Mouse (Mus musculus): ENCODE data around the gene Cd38. TPM values are rescaled to one million over a fixed set of nuclear protein-coding genes. Genes with fewer than 3 reads are reported as not detected.

Cd38 gene
- polyA plus RNA-seq, 1 experiment = 37.3 TPM

GRCm38 (mm10) chr5:43842576-43843155, 25.7 kb upstream of the Cd38 start:
- Histone ChIP-seq H3K4me1 (ENCODE audit: control insufficient read depth, insufficient read depth, insufficient read length) (peaks cover 16% of the 10 kb centered on the region), H3K36me3 (ENCODE audit: control insufficient read depth, insufficient read depth, low read length) (no peaks in the 10 kb centered on the region), H3K27me3 (ENCODE audit: control insufficient read depth, insufficient read depth, low read length) (no peaks in the 10 kb centered on the region), H3K27ac (ENCODE audit: insufficient read depth, low read length) (peak overlapping the region; percentile 55; the same call in 1 of the 2 replicates), H3K4me3 (ENCODE audit: extremely low read depth, insufficient read depth, insufficient read length) (no peak overlapping the region)
- DNase-seq (ENCODE audit: low read depth in 1 of 2, low spot score in 2 of 2) = no peak
- 57% methylated on average over 3 of the region's 3 CpGs for WGBS
- peak; percentile 9; the same call in 1 of the 2 replicates for TF ChIP-seq POLR2A (IDR thresholded peaks at IDR 0.05; ENCODE audit: low read depth, low read length)
- TF ChIP-seq CTCF (IDR thresholded peaks at IDR 0.05; ENCODE audit: extremely low read depth, insufficient read depth, insufficient read length, insufficient replicate concordance) = no peak

GRCm38 (mm10) chr5:43845083-43845482, 23.3 kb upstream of the Cd38 start:
- DNase-seq (ENCODE audit: low read depth in 1 of 2, low spot score in 2 of 2) = no peak

GRCm38 (mm10) chr5:43845646-43846045, 22.7 kb upstream of the Cd38 start:
- WGBS = 44% methylated on average over 1 of the region's 1 CpGs
- Histone ChIP-seq H3K4me1 (ENCODE audit: control insufficient read depth, insufficient read depth, insufficient read length) (peaks cover 22% of the 10 kb centered on the region), H3K36me3 (ENCODE audit: control insufficient read depth, insufficient read depth, low read length) (no peaks in the 10 kb centered on the region), H3K4me3 (ENCODE audit: extremely low read depth, insufficient read depth, insufficient read length) (no peak overlapping the region), H3K27ac (ENCODE audit: insufficient read depth, low read length) (peak overlapping the region; percentile 77), H3K27me3 (ENCODE audit: control insufficient read depth, insufficient read depth, low read length) (no peaks in the 10 kb centered on the region)
- DNase-seq (ENCODE audit: low read depth in 1 of 2, low spot score in 2 of 2) = peak in 1 of 2 experiments; percentile 58
- TF ChIP-seq POLR2A (IDR thresholded peaks at IDR 0.05; ENCODE audit: low read depth, low read length) (no peak), CTCF (IDR thresholded peaks at IDR 0.05; ENCODE audit: extremely low read depth, insufficient read depth, insufficient read length, insufficient replicate concordance) (no peak)

More at GRCm38 (mm10) chr5:43845083-43845482, 23.3 kb upstream of the Cd38 start:
- no peaks in the 10 kb centered on the region for H3K36me3 ChIP-seq (ENCODE audit: control insufficient read depth, insufficient read depth, low read length)
- H3K4me3 ChIP-seq (ENCODE audit: extremely low read depth, insufficient read depth, insufficient read length) = no peak overlapping the region
- H3K4me1 ChIP-seq (ENCODE audit: control insufficient read depth, insufficient read depth, insufficient read length) = peaks cover 22% of the 10 kb centered on the region
- no peak for TF ChIP-seq POLR2A (IDR thresholded peaks at IDR 0.05; ENCODE audit: low read depth, low read length)
- TF ChIP-seq CTCF (IDR thresholded peaks at IDR 0.05; ENCODE audit: extremely low read depth, insufficient read depth, insufficient read length, insufficient replicate concordance) = no peak
- no peaks in the 10 kb centered on the region for H3K27me3 ChIP-seq (ENCODE audit: control insufficient read depth, insufficient read depth, low read length)
- WGBS = 82% methylated on average over 5 of the region's 5 CpGs
- peak overlapping the region; percentile 19; the same call in 1 of the 2 replicates for H3K27ac ChIP-seq (ENCODE audit: insufficient read depth, low read length)

- Histone ChIP-seq H3K36me3 (ENCODE audit: control insufficient read depth, insufficient read depth, low read length) (no peaks in the 10 kb centered on the region), H3K4me3 (ENCODE audit: extremely low read depth, insufficient read depth, insufficient read length) (no peak overlapping the region), H3K4me1 (ENCODE audit: control insufficient read depth, insufficient read depth, insufficient read length) (peaks cover 22% of the 10 kb centered on the region), H3K27me3 (ENCODE audit: control insufficient read depth, insufficient read depth, low read length) (no peaks in the 10 kb centered on the region), H3K27ac (ENCODE audit: insufficient read depth, low read length) (peak overlapping the region; percentile 69)
- no peak for DNase-seq (ENCODE audit: low read depth in 1 of 2, low spot score in 2 of 2)
- 78% methylated on average over 2 of the region's 2 CpGs for WGBS
- TF ChIP-seq POLR2A (IDR thresholded peaks at IDR 0.05; ENCODE audit: low read depth, low read length) (no peak), CTCF (IDR thresholded peaks at IDR 0.05; ENCODE audit: extremely low read depth, insufficient read depth, insufficient read length, insufficient replicate concordance) (no peak)
Observed at GRCm38 (mm10) chr5:43846227-43846626, 22.1 kb upstream of the Cd38 start.

GRCm38 (mm10) chr5:43847555-43847954, 20.8 kb upstream of the Cd38 start:
- H3K4me1 ChIP-seq (ENCODE audit: control insufficient read depth, insufficient read depth, insufficient read length) = peaks cover 23% of the 10 kb centered on the region
- no peak for DNase-seq (ENCODE audit: low read depth in 1 of 2, low spot score in 2 of 2)
- no peak overlapping the region for H3K27ac ChIP-seq (ENCODE audit: insufficient read depth, low read length)
- H3K4me3 ChIP-seq (ENCODE audit: extremely low read depth, insufficient read depth, insufficient read length) = no peak overlapping the region
- no peaks in the 10 kb centered on the region for H3K36me3 ChIP-seq (ENCODE audit: control insufficient read depth, insufficient read depth, low read length)
- TF ChIP-seq POLR2A (IDR thresholded peaks at IDR 0.05; ENCODE audit: low read depth, low read length) = no peak
- no peak for TF ChIP-seq CTCF (IDR thresholded peaks at IDR 0.05; ENCODE audit: extremely low read depth, insufficient read depth, insufficient read length, insufficient replicate concordance)
- H3K27me3 ChIP-seq (ENCODE audit: control insufficient read depth, insufficient read depth, low read length) = no peaks in the 10 kb centered on the region

- Histone ChIP-seq H3K36me3 (ENCODE audit: control insufficient read depth, insufficient read depth, low read length) (no peaks in the 10 kb centered on the region), H3K27me3 (ENCODE audit: control insufficient read depth, insufficient read depth, low read length) (no peaks in the 10 kb centered on the region), H3K27ac (ENCODE audit: insufficient read depth, low read length) (no peak overlapping the region), H3K4me1 (ENCODE audit: control insufficient read depth, insufficient read depth, insufficient read length) (peaks cover 27% of the 10 kb centered on the region), H3K4me3 (ENCODE audit: extremely low read depth, insufficient read depth, insufficient read length) (no peak overlapping the region)
- no peak for TF ChIP-seq CTCF (IDR thresholded peaks at IDR 0.05; ENCODE audit: extremely low read depth, insufficient read depth, insufficient read length, insufficient replicate concordance)
- no peak for TF ChIP-seq POLR2A (IDR thresholded peaks at IDR 0.05; ENCODE audit: low read depth, low read length)
- DNase-seq (ENCODE audit: low read depth in 1 of 2, low spot score in 2 of 2) = no peak
- 82% methylated on average over 3 of the region's 3 CpGs for WGBS
Observed at GRCm38 (mm10) chr5:43848275-43848674, 20.1 kb upstream of the Cd38 start.
